Mouse (Mus musculus) skeletal muscle tissue, postnatal 0 days (tissue): ENCODE measurements around the gene Psma7. TPM values are rescaled to one million over a fixed set of nuclear protein-coding genes. Genes with fewer than 3 reads are reported as not detected.

Experiments used
- polyA plus RNA-seq: library from polyadenylated mRNA; unstranded; fragments of >200 nt; fragmentation: Nextera tagmentation; extraction: Ambion mirVana; gene quantifications from 2 replicates; pipeline ENCODE4 v1.2.1, GENCODE M21; 2015

The Psma7 gene
- polyA plus RNA-seq: 311 and 375 TPM in 2 replicates

DNA sequence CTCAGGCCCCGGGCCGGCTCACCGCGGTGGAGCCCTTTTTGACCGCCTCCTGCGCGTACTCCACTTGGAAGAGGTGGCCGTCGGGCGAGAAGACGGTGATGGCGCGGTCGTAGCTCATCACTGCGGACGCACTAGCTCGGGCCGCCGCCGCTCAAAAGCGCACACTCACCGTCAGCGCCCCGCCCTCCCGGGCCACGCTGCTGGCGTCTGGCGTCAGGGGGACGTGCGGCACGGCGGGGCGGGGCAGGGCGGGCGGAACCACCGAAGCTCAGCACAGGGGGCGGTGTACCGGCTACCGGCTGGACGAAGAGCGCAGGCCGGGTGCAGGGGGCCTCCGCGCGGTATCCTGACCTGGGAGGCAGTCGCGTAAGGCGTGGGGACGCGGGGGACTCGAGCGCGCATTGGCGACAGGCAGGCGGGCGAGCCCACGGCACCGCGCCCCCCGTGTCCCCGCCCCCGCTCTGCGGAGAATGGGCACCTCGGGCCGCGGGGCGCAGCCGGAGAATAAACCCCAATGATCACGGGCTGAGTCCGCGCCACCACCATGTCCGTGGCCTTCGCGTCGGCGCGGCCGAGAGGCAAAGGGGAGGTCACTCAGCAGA, at the start of gene Psma7, which contains the start of gene Ss18l1:
TSS of gene Psma7 (minus strand) at position 178 of the 602 bp plus-strand sequence.
TSS of gene Ss18l1 (plus strand) at position 254 of the 602 bp plus-strand sequence.

GRCm38 (mm10) chr2:180070481-180071453, 28.5 kb upstream of the Psma7 start, which contains the start of gene Mtg2:
Gene Mtg2 (plus strand): TSS chr2:180070588.

DNA sequence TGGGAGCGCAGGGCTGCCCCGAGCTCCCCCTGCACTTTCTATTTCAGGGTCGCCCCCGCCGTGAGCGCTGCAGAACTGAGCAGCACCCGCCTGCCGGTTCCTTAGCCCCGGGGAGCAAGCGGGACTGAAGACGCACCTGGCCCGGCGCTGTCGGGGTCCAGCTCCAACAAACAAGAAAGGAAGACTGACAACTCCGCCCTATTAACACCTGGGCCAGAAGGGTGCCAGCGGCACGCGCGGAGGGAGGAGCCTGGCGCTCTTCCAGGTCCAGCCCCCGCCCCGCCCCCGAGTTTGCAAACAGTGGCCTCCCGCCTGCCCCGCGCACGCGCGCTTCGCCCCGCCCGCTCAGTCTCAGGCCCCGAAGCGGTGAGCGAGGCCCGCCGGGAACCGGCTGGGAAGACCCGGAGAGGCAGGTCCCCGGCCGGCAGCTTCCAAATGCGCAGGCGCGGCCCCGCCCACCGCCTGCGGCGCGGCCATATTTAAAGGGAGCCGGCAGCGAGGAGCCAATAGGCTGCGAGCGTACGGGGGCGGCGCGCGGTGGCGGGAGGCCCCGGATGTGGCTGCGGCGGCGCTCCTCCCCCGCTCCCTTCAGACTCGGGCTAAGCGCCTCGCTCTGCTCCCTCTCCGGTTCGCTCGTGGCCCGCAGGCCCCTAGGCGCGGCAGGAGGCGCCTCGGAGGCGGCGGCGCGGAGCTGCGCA, 17.7 kb downstream of the Psma7 start, which contains the start of gene Lsm14b:
TSS of gene Lsm14b (plus strand) at position 587 of the 698 bp plus-strand sequence.

Other genes with a start within 250 kb of the Psma7 start
- 1.2 and 1.5 TPM in 2 replicates for gene Taf4, start 65.8 kb downstream of the Psma7 start, polyA plus RNA-seq
- gene Lsm14b, start 17.4 kb downstream of the Psma7 start, polyA plus RNA-seq: 4.1 and 5.6 TPM in 2 replicates
- gene Ss18l1, start 76 bp upstream of the Psma7 start, polyA plus RNA-seq: 1.9 and 2.3 TPM in 2 replicates
- 20.0 and 20.3 TPM in 2 replicates for gene Mtg2, start 28.2 kb upstream of the Psma7 start, polyA plus RNA-seq
- 0.13 and 0.27 TPM in 2 replicates for gene Hrh3, start 62.1 kb upstream of the Psma7 start, polyA plus RNA-seq
- 23.4 and 23.7 TPM in 2 replicates for gene Osbpl2, start 76.9 kb upstream of the Psma7 start, polyA plus RNA-seq
- 175 and 180 TPM in 2 replicates for gene Adrm1, start 129.1 kb upstream of the Psma7 start, polyA plus RNA-seq
- 14.1 and 15.1 TPM in 2 replicates for gene Lama5, start 183.4 kb upstream of the Psma7 start, polyA plus RNA-seq
- 362 and 453 TPM in 2 replicates for gene Rps21, start 214.9 kb upstream of the Psma7 start, polyA plus RNA-seq
- 5.7 and 6.1 TPM in 2 replicates for gene Cables2, start 231.1 kb upstream of the Psma7 start, polyA plus RNA-seq
- gene Rbbp8nl, start 247.4 kb upstream of the Psma7 start, polyA plus RNA-seq: not detected in 2 replicates